Mouse (Mus musculus) heart, adult 2 months (tissue): ENCODE results near the gene Anxa2.

ENCODE experiments used
- CTCF ChIP-seq: fragments of 200-600 bp; IDR thresholded peaks from 2 replicates; pipeline ENCODE4 v1.8.1; 2022; ENCODE audit warnings: antibody characterized with exemption, mild to moderate bottlenecking, moderate library complexity
- POLR2A ChIP-seq: fragments of 200-500 bp; IDR thresholded peaks from 2 replicates; pipeline ENCODE4 v1.6.1; 2011; ENCODE audit warnings: mild to moderate bottlenecking, low read depth, low read length, control low read depth; ENCODE audit not compliant: insufficient read depth

GRCm38 (mm10) chr9:69442471-69443038, 10.9 kb upstream of the Anxa2 start:
- no peak for TF ChIP-seq POLR2A
- no peak for TF ChIP-seq CTCF
